Mouse (Mus musculus) ovary, adult 18-20 months (tissue): ENCODE results near the gene Man1c1.

Source experiments
- DNase-seq: peaks from one replicate; pipeline ENCODE4 v3.0.0; 2022; ENCODE audit warnings: low spot score, mixed read lengths

The Man1c1 gene

GRCm38 (mm10) chr4:134674970-134675369 is 29.1 kb downstream of the Man1c1 start:
- no peak for DNase-seq

DNA sequence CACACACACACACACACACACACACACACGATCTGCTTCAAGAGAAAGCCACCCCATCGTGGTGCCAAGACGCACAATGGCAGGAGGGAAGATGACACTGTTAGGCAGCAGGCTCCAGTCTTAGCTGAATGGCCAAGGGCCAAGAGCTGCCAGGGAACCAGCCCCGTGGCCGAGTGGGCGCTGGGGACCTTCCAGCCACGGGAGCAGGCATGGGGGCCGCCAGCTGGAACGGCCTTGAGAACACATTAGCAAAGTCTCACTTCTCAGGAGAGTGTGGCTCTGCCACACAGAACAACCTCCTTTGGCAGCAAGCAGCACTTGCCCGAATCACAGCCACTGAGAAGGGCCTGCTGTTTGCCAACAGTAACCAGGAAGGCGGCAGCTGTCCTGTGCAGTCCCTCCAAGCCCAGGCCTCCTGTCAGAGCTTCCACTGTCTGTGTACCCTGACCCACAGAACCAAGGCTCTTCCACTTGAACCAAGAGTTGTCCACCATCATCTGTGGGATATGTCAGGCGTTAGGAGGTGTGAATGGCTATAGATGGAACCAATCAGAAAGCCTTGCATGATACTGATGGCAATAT is 30.1 kb downstream of the Man1c1 start:
- DNase-seq: no peak

DNA sequence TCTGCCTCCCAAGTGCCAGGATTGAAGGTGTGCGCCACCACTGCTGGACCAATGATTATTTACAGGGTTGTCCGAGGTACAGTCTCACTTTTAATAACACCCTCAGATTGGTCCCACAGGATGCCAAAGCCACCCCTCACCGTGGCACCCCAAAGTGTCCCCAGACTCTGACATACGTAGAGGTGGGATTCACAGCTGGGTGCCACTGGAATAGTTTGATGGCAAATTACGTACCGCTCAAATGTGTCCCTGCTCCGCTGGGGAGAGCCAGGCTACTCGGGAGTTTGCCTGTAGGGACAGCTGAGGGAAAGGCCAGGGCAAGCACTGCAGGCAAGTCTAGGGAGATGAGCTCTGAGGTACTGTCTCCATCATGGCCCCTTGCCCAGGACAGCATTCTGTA is 30.9 kb downstream of the Man1c1 start:
- no peak for DNase-seq

GRCm38 (mm10) chr4:134672326-134672725 is 31.8 kb downstream of the Man1c1 start:
- no peak for DNase-seq

DNA sequence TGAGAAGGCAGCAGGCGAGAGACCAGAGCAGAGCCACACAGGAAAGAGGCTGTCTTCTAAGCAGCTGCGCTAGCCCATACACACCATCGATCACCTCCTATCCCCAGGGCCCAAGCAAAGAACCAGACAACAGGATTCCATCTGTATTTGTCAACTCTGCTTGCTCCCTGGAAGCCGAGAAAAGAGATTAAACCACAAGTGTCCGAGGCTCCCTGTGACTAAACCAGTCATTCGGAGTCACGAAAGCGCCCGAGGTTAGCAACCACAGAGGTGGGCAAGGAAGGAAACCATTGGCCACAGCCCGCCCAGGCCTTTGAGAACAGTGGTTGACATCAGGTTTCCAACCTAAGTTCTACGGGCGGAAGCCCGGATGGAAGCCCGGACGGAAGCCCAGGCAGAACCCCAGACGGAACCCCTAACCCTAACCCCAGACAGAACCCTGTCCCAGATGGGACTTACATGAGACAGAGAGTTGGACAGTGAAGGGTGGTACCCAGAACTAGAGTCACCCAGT is 32.4 kb downstream of the Man1c1 start:
- no peak for DNase-seq

GRCm38 (mm10) chr4:134669742-134670354 is 34.2 kb downstream of the Man1c1 start:
- DNase-seq: no peak

- DNase-seq: no peak
These were observed 35.6 kb downstream of the Man1c1 start for GRCm38 (mm10) chr4:134668355-134669028.

- no peak for DNase-seq
These were observed 37.7 kb downstream of the Man1c1 start for GRCm38 (mm10) chr4:134666391-134666790.

DNA sequence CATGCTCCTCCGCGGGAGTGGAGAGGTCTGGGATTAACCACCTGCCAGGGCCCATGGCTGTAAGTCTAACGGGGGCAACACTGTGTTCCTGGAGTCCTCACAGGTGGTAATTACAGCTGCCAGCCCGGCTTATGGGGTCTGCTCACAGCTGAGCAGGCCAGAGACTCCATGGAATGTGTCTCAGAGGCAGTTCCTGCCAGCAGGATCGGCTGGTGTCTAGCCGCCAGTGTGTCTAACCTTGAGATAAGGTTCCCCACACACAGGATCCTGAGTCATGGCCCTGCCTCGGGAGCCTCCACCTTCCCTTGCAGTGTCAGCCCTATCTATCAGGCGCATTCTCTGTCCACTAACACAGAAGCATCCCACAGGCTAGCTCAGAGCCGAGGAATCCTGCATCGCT is 41.0 kb downstream of the Man1c1 start:
- DNase-seq: peak; percentile 71

DNA sequence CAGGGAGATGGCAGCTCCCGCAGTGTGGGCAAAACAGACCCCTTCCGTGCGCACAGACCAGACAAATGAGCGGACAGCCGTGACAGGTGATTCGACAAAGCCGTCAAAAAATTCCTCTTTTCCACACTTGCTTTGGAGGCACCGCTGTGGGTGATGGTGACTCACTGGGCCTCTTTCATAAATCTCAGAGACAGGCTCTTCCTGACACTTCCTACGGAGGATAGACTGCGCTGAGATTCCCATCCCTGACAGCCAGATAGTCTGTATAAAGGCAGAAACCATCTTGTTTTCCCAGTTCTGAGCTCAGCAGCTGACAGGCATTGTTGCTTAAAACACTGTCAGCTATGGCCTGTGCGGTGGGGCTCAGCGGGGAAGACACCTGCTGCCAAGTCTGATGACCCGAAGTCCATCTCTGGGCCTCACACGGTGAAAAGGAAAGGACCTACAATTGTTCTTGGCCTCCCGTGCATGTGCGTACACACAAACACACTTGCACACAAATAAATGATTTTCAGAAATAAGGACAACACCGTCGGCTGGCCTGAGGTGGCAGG is 43.4 kb downstream of the Man1c1 start:
- DNase-seq: no peak

DNA sequence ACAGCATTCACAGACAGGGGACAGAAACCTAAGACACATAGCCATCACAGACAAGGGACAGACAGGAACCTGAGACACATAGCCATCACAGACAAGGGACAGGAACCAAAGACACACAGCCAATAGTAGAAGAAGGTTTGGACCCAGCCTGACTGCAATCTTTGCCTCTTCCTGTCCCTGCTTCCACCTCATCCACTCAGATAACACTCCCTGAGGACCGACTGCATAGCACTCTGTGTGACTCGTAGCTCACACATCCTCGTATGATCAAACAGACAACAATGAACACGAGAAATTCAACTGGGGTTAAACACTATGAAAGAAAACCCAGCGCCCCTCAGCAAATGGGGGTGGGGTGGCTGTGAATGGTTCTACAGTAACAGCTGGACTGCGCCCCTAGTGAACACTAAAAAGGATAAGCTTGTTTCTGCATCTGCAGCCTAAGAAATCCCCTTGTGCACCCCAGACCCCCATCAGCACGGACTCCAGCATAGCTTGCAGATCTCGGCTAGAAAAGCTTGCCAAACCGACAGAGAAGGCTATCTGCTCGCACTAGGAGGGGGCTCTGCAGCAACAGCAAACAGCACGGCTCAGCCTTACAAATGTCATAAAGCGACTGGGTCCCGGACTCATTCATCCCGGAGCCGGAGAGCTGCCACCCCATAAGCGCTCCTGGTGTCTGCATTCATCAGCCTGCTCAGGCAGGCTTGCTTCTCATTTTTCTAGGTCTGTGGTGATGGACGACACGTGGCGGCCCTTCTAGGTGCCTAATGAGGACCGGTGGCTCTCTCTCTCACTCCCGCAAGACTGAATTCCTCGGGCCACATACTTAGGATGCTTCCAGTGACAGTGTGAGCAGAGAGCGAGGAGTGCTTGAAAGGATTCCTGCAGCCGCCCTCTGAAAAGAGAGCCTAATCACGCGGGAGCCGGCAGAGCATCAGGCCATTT is 44.5 kb downstream of the Man1c1 start:
- no peak for DNase-seq

DNA sequence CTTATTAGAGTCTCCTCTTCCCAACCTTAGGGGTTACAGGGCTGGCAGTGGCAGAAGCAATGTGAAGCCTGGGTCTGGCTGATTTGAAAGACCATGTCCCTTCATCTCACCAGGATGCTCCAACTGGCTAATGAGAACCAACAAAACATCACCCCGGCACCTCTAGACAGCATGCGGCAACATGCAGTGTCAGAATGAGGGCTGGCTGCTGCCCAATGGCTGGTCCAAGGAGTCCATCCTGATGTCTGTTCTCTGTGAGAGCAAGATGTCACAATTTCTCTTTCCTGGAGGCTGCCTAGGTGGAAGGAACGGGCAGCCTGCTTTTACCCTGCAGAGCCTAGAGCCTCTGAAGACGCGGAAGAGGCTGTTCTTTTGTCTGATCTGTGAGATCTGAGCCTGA is 46.6 kb downstream of the Man1c1 start:
- DNase-seq: no peak

- no peak for DNase-seq
These were observed 49.7 kb downstream of the Man1c1 start for GRCm38 (mm10) chr4:134654391-134654790.

- no peak for DNase-seq
These were observed 51.4 kb downstream of the Man1c1 start for GRCm38 (mm10) chr4:134652720-134653119.

DNA sequence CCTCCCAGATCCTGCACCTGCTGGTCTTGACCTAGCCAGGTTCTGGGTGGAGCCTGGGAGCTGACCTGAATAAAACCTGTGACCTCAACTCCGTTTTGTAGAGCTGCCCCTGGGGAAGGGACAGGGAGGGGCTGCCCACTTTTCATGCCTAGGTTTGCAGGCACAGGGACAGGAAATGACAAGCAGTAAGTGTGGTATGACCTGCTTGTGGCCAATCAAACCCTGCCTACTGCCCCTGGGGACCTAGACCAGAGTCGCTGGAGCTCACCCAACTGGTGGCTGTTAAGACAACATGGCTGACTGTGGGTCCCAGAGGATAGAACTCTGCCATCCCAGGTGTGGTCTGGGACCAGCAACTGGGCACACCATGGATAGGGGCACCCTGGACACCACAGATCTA is 51.9 kb downstream of the Man1c1 start:
- no peak for DNase-seq

- DNase-seq: peak; percentile 57
These were observed 52.7 kb downstream of the Man1c1 start for GRCm38 (mm10) chr4:134651358-134651757.

- DNase-seq: no peak
These were observed 58.8 kb downstream of the Man1c1 start for GRCm38 (mm10) chr4:134645042-134645948.

- DNase-seq: no peak
These were observed 59.7 kb downstream of the Man1c1 start for GRCm38 (mm10) chr4:134644410-134644809.

- DNase-seq: no peak
These were observed 62.2 kb downstream of the Man1c1 start for GRCm38 (mm10) chr4:134641711-134642516.

- no peak for DNase-seq
These were observed 64.8 kb downstream of the Man1c1 start for GRCm38 (mm10) chr4:134639325-134639724.
